Mouse (Mus musculus) embryonic fibroblast, embryonic 13.5 days (primary cell): ENCODE measurements around the gene Hltf. TPM values are rescaled to one million over a fixed set of nuclear protein-coding genes. Genes with fewer than 3 reads are reported as not detected.
"Not testable (repeated sequence)": the region's sequence is repeated elsewhere in the genome, so short reads cannot be mapped to it uniquely, and the experiment has no call there.

Experiments used
- H3K27ac ChIP-seq: 2 replicates; pipeline ENCODE4 v1.5.1; 2012; ENCODE audit warnings: low read length, control low read depth, inconsistent platforms; ENCODE audit not compliant: insufficient read depth
- H3K4me1 ChIP-seq: 2 replicates; pipeline ENCODE4 v1.6.1; 2011; ENCODE audit warnings: low read length; ENCODE audit not compliant: control insufficient read depth, insufficient read depth
- H3K4me3 ChIP-seq: 2 replicates; pipeline ENCODE4 v1.5.1; 2011; ENCODE audit warnings: mild to moderate bottlenecking, control low read depth, low read length; ENCODE audit not compliant: insufficient read depth
- CTCF ChIP-seq: IDR thresholded peaks from 2 replicates; pipeline ENCODE4 v1.5.1; 2011; ENCODE audit warnings: mild to moderate bottlenecking, control low read depth, low read length, moderate library complexity, borderline replicate concordance; ENCODE audit not compliant: insufficient read depth
- POLR2A ChIP-seq: IDR thresholded peaks from 2 replicates; pipeline ENCODE4 v1.6.1; 2011; ENCODE audit warnings: low read depth, mild to moderate bottlenecking, control low read depth, low read length, moderate library complexity
- polyA plus RNA-seq: library from polyadenylated mRNA; stranded (reverse); fragments of >200 nt; gene quantifications from 2 replicates; pipeline ENCODE4 v1.2.4, GENCODE M21; 2011; ENCODE audit warnings: low read depth; ENCODE audit not compliant: missing spikeins, insufficient read length

The Hltf gene
- 22.2 and 22.8 TPM in 2 replicates for polyA plus RNA-seq

DNA sequence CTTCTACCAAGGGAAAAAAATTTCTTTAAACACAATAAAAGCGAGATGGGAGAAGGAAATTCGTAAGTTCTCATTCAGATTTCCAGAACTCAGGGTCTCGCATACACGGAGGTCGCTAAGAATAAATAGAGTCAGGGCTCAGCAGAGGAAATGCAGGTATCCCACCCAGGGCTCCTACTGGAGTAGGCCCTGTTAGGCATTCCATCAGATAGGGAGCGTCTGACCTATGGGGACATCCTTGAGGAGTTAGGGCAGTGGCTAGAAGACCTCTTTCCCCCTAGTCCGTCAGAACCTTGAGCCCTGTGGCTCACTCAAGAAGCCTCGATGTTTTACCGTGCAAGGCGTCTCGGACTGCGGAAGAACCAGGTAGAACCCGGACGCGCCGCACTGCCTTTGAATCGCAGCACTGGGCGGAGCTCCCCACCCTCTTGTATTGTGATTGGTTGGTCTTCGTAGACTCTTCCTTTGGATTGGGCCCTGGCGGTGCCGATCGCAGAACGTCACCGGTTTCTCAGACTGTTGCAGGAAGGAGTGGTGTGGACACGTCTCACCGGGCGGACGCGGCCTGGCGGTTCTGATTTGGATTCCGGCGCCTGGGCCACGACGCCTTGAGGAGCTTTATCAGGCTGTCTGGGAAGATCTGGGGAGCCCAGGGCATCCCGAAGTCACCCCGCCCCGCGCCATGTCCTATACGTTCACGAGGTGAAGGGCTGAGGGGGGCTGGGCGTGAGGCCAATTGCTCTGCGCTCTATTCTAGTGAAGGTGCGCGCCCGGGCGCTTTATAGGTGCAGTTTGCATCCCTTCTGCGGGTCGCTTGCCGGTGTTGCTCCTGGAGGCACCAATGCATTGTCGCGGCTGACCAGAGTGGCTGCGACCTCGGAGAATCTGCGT, at the start of gene Hltf:
Hltf (plus strand) TSS at position 506 of the 891 bp plus-strand sequence.
- TF ChIP-seq POLR2A = peak; percentile 54
- TF ChIP-seq CTCF = no peak
- H3K4me3 ChIP-seq = peak within 1 kb of the TSS; percentile 82
- no peak within 1 kb of the TSS for H3K27ac ChIP-seq
- no peaks in the 10 kb centered on the region; the same call in 1 of the 2 replicates for H3K4me1 ChIP-seq

DNA sequence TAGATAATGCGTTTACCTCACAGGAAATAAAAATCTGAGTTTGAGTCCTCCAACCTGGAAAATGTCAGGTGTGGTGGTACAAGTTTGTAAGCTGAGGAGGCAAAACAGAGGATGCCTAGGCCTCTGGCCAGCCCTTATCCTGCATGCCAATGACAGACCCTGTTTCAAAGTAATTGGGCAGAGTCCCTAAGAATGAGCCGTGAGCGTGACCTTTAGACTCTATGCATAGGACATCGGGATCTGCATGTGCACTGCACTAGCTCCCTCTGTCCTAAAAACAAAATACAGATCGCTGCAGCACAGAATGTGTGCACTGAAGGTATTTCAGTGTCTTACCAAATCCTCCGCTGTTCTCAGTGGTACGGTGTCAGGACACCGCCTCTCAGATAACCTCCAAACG, 47.1 kb upstream of the Hltf start:
- H3K4me1 ChIP-seq = peaks cover 8% of the 10 kb centered on the region
- peak overlapping the region; percentile 81 for H3K27ac ChIP-seq
- no peak overlapping the region for H3K4me3 ChIP-seq
- TF ChIP-seq POLR2A (no peak), CTCF (no peak)

GRCm38 (mm10) chr3:20010905-20011304, 46.7 kb upstream of the Hltf start:
- H3K27ac ChIP-seq = peak overlapping the region; percentile 91
- H3K4me1 ChIP-seq, H3K4me3 ChIP-seq: not testable (repeated sequence)

DNA sequence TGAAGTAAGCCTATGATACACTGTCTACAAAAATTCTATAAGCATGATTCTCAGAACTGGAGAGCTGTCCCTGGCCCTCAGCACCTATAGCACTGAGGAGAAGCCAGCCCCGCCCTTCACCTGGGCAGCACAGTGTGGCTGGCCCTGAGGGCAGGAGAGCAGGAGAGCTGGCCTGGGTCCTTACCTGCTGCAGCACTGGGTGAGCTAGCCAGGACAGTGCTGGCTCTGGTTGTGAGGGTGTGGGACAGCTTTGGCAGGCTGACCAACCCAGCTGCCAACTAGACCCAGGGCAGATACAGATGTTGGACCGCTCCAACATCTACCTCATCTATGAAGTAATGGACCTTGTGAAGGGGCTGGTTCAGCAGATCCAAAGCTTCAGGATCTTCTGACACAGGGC, 43.2 kb upstream of the Hltf start:
- no peak for TF ChIP-seq POLR2A
- TF ChIP-seq CTCF = no peak
- Histone ChIP-seq H3K27ac (no peak overlapping the region), H3K4me3 (no peak overlapping the region), H3K4me1 (peaks cover 8% of the 10 kb centered on the region)

- Histone ChIP-seq H3K27ac (no peak overlapping the region), H3K4me1 (no peaks in the 10 kb centered on the region), H3K4me3 (no peak overlapping the region)
- no peak for TF ChIP-seq CTCF
- no peak for TF ChIP-seq POLR2A
Observed at GRCm38 (mm10) chr3:20018076-20018475, 39.5 kb upstream of the Hltf start.

GRCm38 (mm10) chr3:20023832-20024231, 33.8 kb upstream of the Hltf start:
- no peak overlapping the region for H3K4me3 ChIP-seq
- no peaks in the 10 kb centered on the region for H3K4me1 ChIP-seq
- TF ChIP-seq POLR2A (no peak), CTCF (no peak)
- no peak overlapping the region for H3K27ac ChIP-seq

DNA sequence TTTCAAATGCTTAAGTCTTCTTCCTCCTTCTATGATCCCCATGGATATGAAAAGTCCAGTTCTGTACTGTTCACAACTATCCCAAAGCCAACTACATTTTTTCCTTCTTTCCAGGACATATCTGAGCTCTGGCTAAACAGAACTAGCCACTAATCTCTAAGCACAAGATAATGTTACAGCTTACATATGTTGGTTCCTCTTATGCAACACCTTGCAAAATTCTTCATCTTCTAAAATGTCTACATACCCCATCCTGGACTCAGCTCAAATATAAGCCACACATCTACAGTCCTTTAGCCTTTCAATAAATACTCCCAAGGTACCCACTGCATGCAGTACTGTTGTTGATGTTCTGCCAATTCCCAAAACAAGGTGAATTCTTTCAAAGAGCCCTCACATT, 31.1 kb upstream of the Hltf start:
- Histone ChIP-seq H3K4me1 (no peaks in the 10 kb centered on the region), H3K4me3 (no peak overlapping the region), H3K27ac (no peak overlapping the region)
- TF ChIP-seq CTCF = no peak
- TF ChIP-seq POLR2A = no peak

- Histone ChIP-seq H3K27ac (no peak overlapping the region), H3K4me3 (no peak overlapping the region), H3K4me1 (no peaks in the 10 kb centered on the region)
- no peak for TF ChIP-seq CTCF
- TF ChIP-seq POLR2A = no peak
Observed at GRCm38 (mm10) chr3:20026996-20027689, 30.5 kb upstream of the Hltf start.

DNA sequence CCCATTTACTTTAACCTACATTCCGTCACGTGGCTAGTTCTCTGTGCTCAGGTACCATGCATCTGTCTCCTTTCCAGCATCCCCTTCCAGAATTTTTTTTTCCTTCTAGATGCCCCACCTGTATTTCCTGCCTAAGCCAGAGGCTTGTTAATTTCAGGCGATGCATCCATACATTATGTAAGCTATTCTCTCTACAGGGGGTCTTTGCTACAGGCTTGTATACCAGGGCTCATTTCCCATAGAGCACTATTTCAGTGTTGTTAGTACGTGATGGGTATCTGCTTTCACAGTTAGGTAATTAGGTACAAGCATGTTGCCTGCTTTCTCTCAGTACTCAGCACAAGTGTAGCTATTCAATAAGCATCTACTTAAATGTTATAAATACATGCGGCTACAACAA, 29.8 kb upstream of the Hltf start:
- TF ChIP-seq POLR2A (no peak), CTCF (no peak)

GRCm38 (mm10) chr3:20028640-20029039, 29.0 kb upstream of the Hltf start:
- no peak overlapping the region for H3K27ac ChIP-seq
- no peak overlapping the region for H3K4me3 ChIP-seq
- TF ChIP-seq CTCF = no peak
- TF ChIP-seq POLR2A = no peak
- no peaks in the 10 kb centered on the region for H3K4me1 ChIP-seq

More for the DNA sequence above, 29.8 kb upstream of the Hltf start:
- H3K4me1 ChIP-seq = no peaks in the 10 kb centered on the region
- H3K4me3 ChIP-seq = no peak overlapping the region
- no peak overlapping the region for H3K27ac ChIP-seq
